Mouse (Mus musculus) liver, adult 10 weeks (tissue): ENCODE results near the gene Arhgef40. TPM values are rescaled to one million over a fixed set of nuclear protein-coding genes. Genes with fewer than 3 reads are reported as not detected.

ENCODE experiments used
- polyA plus RNA-seq: library from polyadenylated mRNA; stranded (reverse); fragments of 350-450 nt; fragmentation: Illumina TruSeq; extraction: RNeasy Lipid Tissue Mini Kit (QIAGEN cat#74804); gene quantifications from one replicate; pipeline ENCODE4 v1.2.3, GENCODE M21; 2014; ENCODE audit warnings: low read depth, low replicate concordance

Arhgef40 gene
- 2.0 TPM for polyA plus RNA-seq

DNA sequence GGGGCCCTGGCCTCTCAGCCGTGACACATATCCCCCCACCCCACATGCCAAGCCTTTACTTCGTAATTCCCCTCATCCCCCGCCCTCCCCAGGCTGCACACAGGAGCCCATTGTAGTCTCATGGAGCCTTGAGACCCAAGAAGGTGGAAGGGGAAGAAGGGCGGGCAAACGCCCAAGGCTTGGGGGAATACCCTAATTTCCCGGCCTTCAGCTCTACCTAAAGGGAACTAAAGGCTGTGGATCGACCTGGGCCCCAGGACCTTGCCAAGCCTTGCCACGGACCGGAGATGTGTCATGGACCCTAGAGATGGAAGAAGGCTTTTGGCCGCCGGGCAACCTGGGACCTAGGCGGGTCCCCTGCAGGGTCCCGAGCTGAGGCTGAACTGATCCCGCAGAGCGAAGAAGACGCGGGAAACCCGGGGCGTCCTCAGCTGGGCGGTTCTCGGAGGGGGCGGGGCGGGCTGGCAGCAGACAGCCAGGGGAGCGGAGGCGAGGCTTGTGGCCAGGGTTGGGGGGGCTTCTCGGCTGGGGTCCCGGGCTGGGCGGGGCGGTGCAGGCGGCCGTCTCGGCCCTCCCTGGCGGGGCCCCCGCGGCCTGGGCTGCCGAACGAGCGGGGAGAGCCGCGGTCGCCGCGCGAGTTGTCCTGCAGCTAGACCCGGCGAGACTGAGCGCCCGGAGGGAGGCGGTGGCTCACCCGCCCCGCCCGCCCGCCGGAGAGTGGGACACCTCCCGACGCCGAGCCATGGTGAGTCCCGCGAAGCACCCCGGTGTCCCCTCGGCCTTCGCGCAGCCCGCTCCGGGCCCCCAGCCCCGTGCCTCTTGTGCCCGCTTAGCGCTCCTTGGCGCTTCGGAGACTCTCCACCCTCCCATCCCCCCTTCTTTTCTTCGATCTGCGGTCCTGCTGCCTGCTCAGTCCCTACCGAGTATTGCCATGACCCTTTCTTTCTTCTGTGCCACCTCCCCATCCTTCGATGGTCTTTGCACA is at the start of gene Arhgef40:
TSS of gene Arhgef40 (plus strand) at position 473 of the 985 bp plus-strand sequence.

DNA sequence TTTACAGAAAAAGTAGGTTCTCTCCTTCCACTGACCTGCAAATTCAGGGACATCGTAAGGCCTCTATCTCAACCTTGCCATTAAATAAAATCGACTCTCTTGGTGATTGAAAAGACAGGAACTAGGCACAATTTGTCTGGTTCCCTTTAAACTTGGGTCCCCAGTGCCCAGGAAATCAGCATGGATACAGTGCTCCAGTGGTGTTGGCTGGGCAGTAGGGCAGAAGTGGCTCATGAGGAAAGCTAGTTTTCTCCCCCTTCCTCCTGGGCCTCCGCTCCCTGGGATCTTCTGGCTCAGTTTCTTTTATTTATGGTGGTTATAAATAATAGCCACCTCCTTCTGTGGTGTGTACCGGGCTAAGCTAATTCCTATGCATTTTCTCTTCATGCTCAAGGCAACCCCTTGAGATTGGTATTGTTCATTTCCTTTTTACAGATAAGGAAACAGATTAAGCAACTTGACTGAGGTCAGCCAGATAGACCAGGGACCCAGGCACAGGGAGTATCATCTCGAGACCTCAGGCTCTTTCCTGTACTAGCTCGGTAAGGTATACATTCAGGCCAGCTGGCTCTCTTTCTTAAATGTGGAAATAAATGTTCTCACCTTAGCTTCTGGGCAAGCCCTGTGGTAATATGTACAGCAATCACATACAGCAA is 31.1 kb downstream of the Arhgef40 start, which contains the start of gene Tmem253:
TSS of gene Tmem253 (plus strand) at position 214 of the 656 bp plus-strand sequence.

DNA sequence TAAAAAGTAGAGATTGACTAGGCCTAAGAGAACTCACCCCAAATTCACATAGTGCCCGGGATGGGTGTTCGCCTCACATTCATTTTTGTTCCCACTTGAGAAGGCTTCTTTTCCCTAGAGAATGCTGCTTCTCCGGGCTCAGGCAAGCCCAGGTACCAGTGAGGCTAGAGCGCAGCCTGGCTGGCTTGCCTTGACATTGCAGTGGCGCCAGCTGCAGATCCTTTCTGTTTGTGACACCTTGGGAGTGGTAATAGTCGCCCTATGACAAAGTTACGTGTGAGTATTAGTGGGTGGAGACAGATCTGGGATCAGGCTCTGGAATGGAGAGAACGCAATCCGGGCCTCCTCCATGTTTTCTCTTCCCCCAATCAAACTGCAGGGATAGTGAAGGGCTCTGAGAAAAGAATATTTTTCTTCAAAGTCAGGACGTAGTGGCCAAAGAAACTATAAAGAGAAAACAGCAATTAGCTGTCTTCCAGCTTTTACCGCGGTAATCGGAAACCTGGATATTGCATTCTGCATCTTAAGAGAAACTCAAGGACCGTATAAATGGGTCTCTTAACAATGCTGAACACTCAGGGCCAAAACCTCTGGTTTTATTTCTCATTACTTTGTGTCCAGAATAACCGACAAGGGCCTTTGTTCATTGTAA is 36.1 kb downstream of the Arhgef40 start, which contains the start of gene Zfp219:
TSS of gene Zfp219 (minus strand) at position 248 of the 652 bp plus-strand sequence.

DNA sequence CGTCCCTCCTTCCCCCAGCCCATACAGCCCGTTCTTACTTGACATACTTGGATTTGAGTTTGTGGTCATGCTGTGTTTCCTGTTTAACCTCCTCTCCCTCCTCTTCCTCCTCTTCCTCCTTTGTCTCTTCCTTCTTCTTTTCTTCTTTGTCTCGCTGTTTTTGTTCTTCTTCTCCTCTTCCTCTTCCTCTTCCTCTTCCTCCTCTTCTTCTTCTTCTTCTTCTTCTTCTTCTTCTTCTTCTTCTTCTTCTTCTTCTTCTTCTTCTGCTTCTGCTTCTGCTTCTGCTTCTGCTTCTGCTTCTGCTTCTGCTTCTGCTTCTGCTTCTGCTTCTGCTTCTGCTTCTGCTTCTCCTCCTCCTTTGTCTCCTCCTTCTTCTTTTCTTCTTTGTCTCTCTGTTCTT is 57.8 kb downstream of the Arhgef40 start, which contains the start of gene Olfr221:
TSS of gene Olfr221 (minus strand) at position 101 of the 400 bp plus-strand sequence.

Other genes with a start within 250 kb of the Arhgef40 start
- gene Ang4, start 211.1 kb upstream of the Arhgef40 start, polyA plus RNA-seq: not detected
- gene AY358078, start 184.7 kb upstream of the Arhgef40 start, polyA plus RNA-seq: not detected
- not detected for gene Ear6, start 131.0 kb upstream of the Arhgef40 start, polyA plus RNA-seq
- gene Mettl17, start 99.9 kb upstream of the Arhgef40 start, polyA plus RNA-seq: 4.6 TPM
- gene Slc39a2, start 91.8 kb upstream of the Arhgef40 start, polyA plus RNA-seq: 0.77 TPM
- gene Ndrg2, start 70.6 kb upstream of the Arhgef40 start, polyA plus RNA-seq: 2,741 TPM
- gene Tppp2, start 66.3 kb upstream of the Arhgef40 start, polyA plus RNA-seq: not detected
- not detected for gene Rnase13, start 61.9 kb upstream of the Arhgef40 start, polyA plus RNA-seq
- not detected for gene Tmem253, start 30.9 kb downstream of the Arhgef40 start, polyA plus RNA-seq
- 1.1 TPM for gene Zfp219, start 36.0 kb downstream of the Arhgef40 start, polyA plus RNA-seq
- not detected for gene Olfr221, start 57.7 kb downstream of the Arhgef40 start, polyA plus RNA-seq
- gene Hnrnpc, start 119.3 kb downstream of the Arhgef40 start, polyA plus RNA-seq: 162 TPM
- gene Rpgrip1, start 126.0 kb downstream of the Arhgef40 start, polyA plus RNA-seq: 0.48 TPM
- gene Supt16, start 212.7 kb downstream of the Arhgef40 start, polyA plus RNA-seq: 16.4 TPM